Mouse (Mus musculus) intestine, embryonic 15.5 days (tissue): Measurements from ENCODE around the gene Abhd17b. TPM values are rescaled to one million over a fixed set of nuclear protein-coding genes. Genes with fewer than 3 reads are reported as not detected.
"Not testable (repeated sequence)": the region's sequence is repeated elsewhere in the genome, so short reads cannot be mapped to it uniquely, and the experiment has no call there.

ENCODE experiments used
- ATAC-seq: fragments of 200-750 bp; cut with Nextera tagmentation; 2 replicates; pipeline ENCODE4 v1.8.0; 2017; ENCODE audit warnings: moderate TSS enrichment, moderate library complexity
- H3K27ac ChIP-seq: fragments of 300-500 bp; sonication (generic); 2 replicates; pipeline ENCODE4 v1.5.1; 2015; ENCODE audit warnings: mild to moderate bottlenecking, inconsistent platforms
- H3K27me3 ChIP-seq: fragments of 300-500 bp; sonication (generic); replicated peaks from 2 replicates; pipeline ENCODE4 v1.6.1; 2015; ENCODE audit warnings: inconsistent platforms
- H3K36me3 ChIP-seq: fragments of 300-500 bp; sonication (generic); 2 replicates; pipeline ENCODE4 v1.6.1; 2015; ENCODE audit warnings: inconsistent platforms
- H3K4me1 ChIP-seq: fragments of 300-500 bp; sonication (generic); replicated peaks from 2 replicates; pipeline ENCODE4 v1.6.1; 2015; ENCODE audit warnings: inconsistent platforms
- H3K4me2 ChIP-seq: fragments of 300-500 bp; sonication (generic); replicated peaks from 2 replicates; pipeline ENCODE4 v1.6.1; 2015; ENCODE audit warnings: mild to moderate bottlenecking, inconsistent platforms
- H3K4me3 ChIP-seq: fragments of 300-500 bp; sonication (generic); replicated peaks from 2 replicates; pipeline ENCODE4 v1.5.1; 2015; ENCODE audit warnings: inconsistent platforms
- H3K9ac ChIP-seq: fragments of 300-500 bp; sonication (generic); 2 replicates; pipeline ENCODE4 v1.6.1; 2015; ENCODE audit warnings: inconsistent platforms
- H3K9me3 ChIP-seq: fragments of 300-500 bp; sonication (generic); 2 replicates; pipeline ENCODE4 v1.6.1; 2016; ENCODE audit warnings: inconsistent platforms
- WGBS: fragments of 180-500 bp; shearing (Covaris S2); methylation state at CpG from one replicate; pipeline ENCODE4 v1.1.7; 2015; 5-methylcytosine and 5-hydroxymethylcytosine counted together
- polyA plus RNA-seq: library from polyadenylated mRNA; unstranded; fragments of >200 nt; fragmentation: Nextera tagmentation; extraction: Ambion mirVana; gene quantifications from 2 replicates; pipeline ENCODE4 v1.2.1, GENCODE M21; 2015

Gene Abhd17b
- polyA plus RNA-seq: 26.3 and 26.5 TPM in 2 replicates

- Histone ChIP-seq H3K4me2 (peak within 1 kb of the TSS; percentile 68), H3K27ac (peak within 1 kb of the TSS; percentile 98), H3K27me3 (no peaks in the 10 kb centered on the region), H3K4me3 (peak within 1 kb of the TSS; percentile 94), H3K36me3 (no peaks in the 10 kb centered on the region), H3K9ac (peak within 1 kb of the TSS; percentile 88), H3K9me3 (no peaks in the 10 kb centered on the region), H3K4me1 (peaks cover 11% of the 10 kb centered on the region; the same call in 1 of the 2 replicates)
- WGBS: under 1% methylated on average over 105 of the region's 105 CpGs
- peak; percentile 66 for ATAC-seq
Measured at GRCm38 (mm10) chr19:21653172-21653981, at the start of gene Abhd17b. Gene Abhd17b, plus strand, starts transcription at chr19:21653185.

- no peak overlapping the region for H3K27ac ChIP-seq
- ATAC-seq: peak; percentile 70; the same call in 1 of the 2 replicates
- H3K36me3 ChIP-seq: no peaks in the 10 kb centered on the region
- WGBS: 44% methylated on average over 3 of the region's 3 CpGs
- no peak overlapping the region for H3K4me3 ChIP-seq
- H3K4me1 ChIP-seq: peaks cover 8% of the 10 kb centered on the region; the same call in 1 of the 2 replicates
- no peak overlapping the region for H3K4me2 ChIP-seq
- H3K9ac ChIP-seq: no peak overlapping the region
- H3K27me3 ChIP-seq: no peaks in the 10 kb centered on the region
- H3K9me3 ChIP-seq: no peaks in the 10 kb centered on the region
Measured at GRCm38 (mm10) chr19:21603836-21604235, 49.1 kb upstream of the Abhd17b start.

- H3K4me1 ChIP-seq: 0 out of 2 replicates have a peak, but pooled peaks cover 3% of the 10 kb centered on the region
- no peak for ATAC-seq
- WGBS: 90% methylated on average over 3 of the region's 3 CpGs
- H3K9me3 ChIP-seq: no peaks in the 10 kb centered on the region
- no peak overlapping the region for H3K9ac ChIP-seq
- no peaks in the 10 kb centered on the region for H3K27me3 ChIP-seq
- H3K27ac ChIP-seq: no peak overlapping the region
- no peaks in the 10 kb centered on the region for H3K36me3 ChIP-seq
- no peak overlapping the region for H3K4me3 ChIP-seq
- no peak overlapping the region for H3K4me2 ChIP-seq
Measured at GRCm38 (mm10) chr19:21605294-21605693, 47.7 kb upstream of the Abhd17b start.

GRCm38 (mm10) chr19:21610240-21610639, 42.7 kb upstream of the Abhd17b start:
- Histone ChIP-seq H3K27me3 (no peaks in the 10 kb centered on the region), H3K36me3 (no peaks in the 10 kb centered on the region), H3K9ac (no peak overlapping the region), H3K9me3 (no peaks in the 10 kb centered on the region), H3K27ac (no peak overlapping the region), H3K4me1 (no peaks in the 10 kb centered on the region), H3K4me2 (no peak overlapping the region), H3K4me3 (no peak overlapping the region)
- no peak for ATAC-seq
- WGBS: 76% methylated on average over 6 of the region's 6 CpGs

- no peaks in the 10 kb centered on the region for H3K4me1 ChIP-seq
- H3K36me3 ChIP-seq: no peaks in the 10 kb centered on the region
- no peaks in the 10 kb centered on the region for H3K9me3 ChIP-seq
- H3K27me3 ChIP-seq: no peaks in the 10 kb centered on the region
- H3K9ac ChIP-seq: no peak overlapping the region
- WGBS: 71% methylated on average over 6 of the region's 6 CpGs
- no peak overlapping the region for H3K4me2 ChIP-seq
- no peak for ATAC-seq
- no peak overlapping the region for H3K4me3 ChIP-seq
- H3K27ac ChIP-seq: no peak overlapping the region
Measured at GRCm38 (mm10) chr19:21611297-21611696, 41.7 kb upstream of the Abhd17b start.

- H3K9ac ChIP-seq: no peak overlapping the region
- no peaks in the 10 kb centered on the region for H3K9me3 ChIP-seq
- H3K27me3 ChIP-seq: no peaks in the 10 kb centered on the region
- no peak for ATAC-seq
- H3K4me3 ChIP-seq: no peak overlapping the region
- H3K27ac ChIP-seq: no peak overlapping the region
- H3K4me1 ChIP-seq: no peaks in the 10 kb centered on the region
- no peaks in the 10 kb centered on the region for H3K36me3 ChIP-seq
- H3K4me2 ChIP-seq: no peak overlapping the region
- WGBS: 92% methylated on average over 9 of the region's 9 CpGs
Measured at GRCm38 (mm10) chr19:21611725-21612575, 41.0 kb upstream of the Abhd17b start.

- H3K36me3 ChIP-seq: no peaks in the 10 kb centered on the region
- no peak overlapping the region for H3K9ac ChIP-seq
- H3K4me3 ChIP-seq: no peak overlapping the region
- no peaks in the 10 kb centered on the region for H3K9me3 ChIP-seq
- no peak for ATAC-seq
- no peaks in the 10 kb centered on the region for H3K27me3 ChIP-seq
- no peak overlapping the region for H3K27ac ChIP-seq
- no peaks in the 10 kb centered on the region for H3K4me1 ChIP-seq
- WGBS: 92% methylated on average over 3 of the region's 3 CpGs
- no peak overlapping the region for H3K4me2 ChIP-seq
Measured at GRCm38 (mm10) chr19:21615801-21616200, 37.2 kb upstream of the Abhd17b start.

- Histone ChIP-seq H3K27ac (no peak overlapping the region), H3K9ac (no peak overlapping the region), H3K4me3 (no peak overlapping the region), H3K36me3 (no peaks in the 10 kb centered on the region), H3K9me3 (no peaks in the 10 kb centered on the region), H3K4me2 (no peak overlapping the region), H3K27me3 (no peaks in the 10 kb centered on the region), H3K4me1 (no peaks in the 10 kb centered on the region; the same call in 1 of the 2 replicates)
- peak; percentile 30 for ATAC-seq
- 70% methylated on average over 3 of the region's 3 CpGs for WGBS
Measured at GRCm38 (mm10) chr19:21623410-21624147, 29.4 kb upstream of the Abhd17b start.

- Histone ChIP-seq H3K9me3 (no peaks in the 10 kb centered on the region), H3K4me1 (no peaks in the 10 kb centered on the region; the same call in 1 of the 2 replicates), H3K4me3 (no peak overlapping the region), H3K36me3 (no peaks in the 10 kb centered on the region), H3K4me2 (no peak overlapping the region), H3K9ac (no peak overlapping the region), H3K27ac (no peak overlapping the region), H3K27me3 (no peaks in the 10 kb centered on the region)
- no peak for ATAC-seq
- WGBS: 77% methylated on average over 4 of the region's 4 CpGs
Measured at GRCm38 (mm10) chr19:21624148-21624535, 28.8 kb upstream of the Abhd17b start.

- WGBS: 84% methylated on average over 6 of the region's 6 CpGs
- no peaks in the 10 kb centered on the region for H3K9me3 ChIP-seq
- H3K27me3 ChIP-seq: no peaks in the 10 kb centered on the region
- H3K4me3 ChIP-seq: no peak overlapping the region
- H3K4me1 ChIP-seq: no peaks in the 10 kb centered on the region; the same call in 1 of the 2 replicates
- no peak for ATAC-seq
- H3K36me3 ChIP-seq: no peaks in the 10 kb centered on the region
- H3K4me2 ChIP-seq: no peak overlapping the region
- H3K9ac ChIP-seq: no peak overlapping the region
- no peak overlapping the region for H3K27ac ChIP-seq
Measured at GRCm38 (mm10) chr19:21626271-21626988, 26.6 kb upstream of the Abhd17b start.

- H3K4me1 ChIP-seq, H3K9me3 ChIP-seq, H3K36me3 ChIP-seq, H3K27ac ChIP-seq, H3K4me2 ChIP-seq, H3K9ac ChIP-seq, H3K4me3 ChIP-seq, H3K27me3 ChIP-seq: not testable (repeated sequence)
- peak; percentile 76; the same call in 1 of the 2 replicates for ATAC-seq
- WGBS: 36% methylated on average over 11 of the region's 11 CpGs
Measured at GRCm38 (mm10) chr19:21628440-21628839, 24.5 kb upstream of the Abhd17b start.
